Mouse (Mus musculus) G1E (cell line): ENCODE results near the gene Tnpo3. TPM values are rescaled to one million over a fixed set of nuclear protein-coding genes. Genes with fewer than 3 reads are reported as not detected.
A peak's percentile ranks its signal among the peaks of the same experiment; 100 is the strongest.
"Not testable (repeated sequence)": the region's sequence is repeated elsewhere in the genome, so short reads cannot be mapped to it uniquely, and the experiment has no call there.

Experiments used
- ATAC-seq: 2 replicates; pipeline ENCODE4 v1.8.0; 2016; ENCODE audit warnings: mild to moderate bottlenecking; ENCODE audit not compliant: insufficient number of reproducible peaks, poor library complexity, low FRiP score, severe bottlenecking; ENCODE audit errors: extremely low read depth
- DNase-seq: peaks from one replicate; pipeline ENCODE4 v3.0.0; 2012; ENCODE audit warnings: low spot score
- H3K27me3 ChIP-seq: 2 replicates; pipeline ENCODE4 v1.6.1; 2012; ENCODE audit warnings: mild to moderate bottlenecking, low read length, inconsistent platforms; ENCODE audit not compliant: insufficient read depth
- H3K36me3 ChIP-seq: replicated peaks from 2 replicates; pipeline ENCODE3; 2012; ENCODE audit warnings: mild to moderate bottlenecking, inconsistent platforms
- H3K4me1 ChIP-seq: 2 replicates; pipeline ENCODE4 v1.6.1; 2012; ENCODE audit warnings: low read depth, low read length, inconsistent platforms, mixed read lengths; ENCODE audit not compliant: insufficient read depth
- H3K4me3 ChIP-seq: 2 replicates; pipeline ENCODE4 v1.5.1; 2012; ENCODE audit warnings: low read depth, mild to moderate bottlenecking, inconsistent platforms, low read length, moderate library complexity, mixed read lengths
- H3K9me3 ChIP-seq: replicated peaks from 2 replicates; pipeline ENCODE4 v1.6.1; 2012; ENCODE audit warnings: inconsistent platforms
- CTCF ChIP-seq: IDR thresholded peaks from 2 replicates; pipeline ENCODE4 v1.5.1; 2012; ENCODE audit warnings: low read depth, low read length, inconsistent platforms, mixed read lengths
- GATA1 ChIP-seq: IDR thresholded peaks from 2 replicates; pipeline ENCODE4 v1.6.1; 2012; ENCODE audit warnings: borderline replicate concordance, low read length, inconsistent platforms, mixed read lengths
- GATA2 ChIP-seq: IDR thresholded peaks from 2 replicates; pipeline ENCODE4 v1.6.1; 2012; ENCODE audit warnings: low read depth, low read length, inconsistent platforms, borderline replicate concordance
- POLR2AphosphoS5 ChIP-seq: IDR thresholded peaks from 2 replicates; pipeline ENCODE4 v1.6.1; 2012; ENCODE audit warnings: low read depth, low read length, inconsistent platforms; ENCODE audit not compliant: insufficient replicate concordance
- TAL1 ChIP-seq: conservative IDR thresholded peaks from 2 replicates; pipeline ENCODE4 v1.6.1; 2012; ENCODE audit warnings: low read depth, low read length, inconsistent platforms, mixed read lengths
- polyA plus RNA-seq: library from polyadenylated mRNA; stranded (reverse); fragments of >175 nt; gene quantifications from 2 replicates; pipeline ENCODE4 v1.2.3, GENCODE M21; 2012
- total RNA-seq, 2 experiments: library from RNA; stranded (forward) in 1 of 2; stranded (reverse) in 1 of 2; fragments of 200-1000 nt in 1 of 2; fragments of >200 nt in 1 of 2; fragmentation: Nextera tagmentation in 1 of 2; gene quantifications; 2 replicates each; pipeline ENCODE4 v1.2.3; 2014 to 2017

Tnpo3 gene
- total and polyA plus RNA-seq, 3 experiments = 63.5 to 156 (median 93.2) TPM

DNA sequence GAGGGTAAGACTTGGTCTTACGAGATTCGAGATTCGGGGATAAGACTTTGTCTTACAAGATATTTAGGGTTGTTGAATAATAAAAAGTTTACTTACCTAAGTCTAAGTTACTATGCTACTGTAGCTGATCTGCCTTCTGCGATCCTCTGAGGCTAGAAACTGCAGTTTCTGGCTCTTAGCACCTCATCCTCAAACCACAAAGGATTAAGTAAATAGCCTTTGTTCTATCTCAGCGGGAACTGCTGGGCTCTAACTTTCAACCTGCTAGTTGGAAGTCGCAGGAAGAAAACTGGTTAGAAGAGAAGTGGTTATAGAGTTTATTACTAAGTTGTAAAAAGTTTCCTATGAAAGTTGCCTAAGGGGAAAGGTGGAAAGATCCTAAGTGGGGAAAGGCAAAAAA is 12.6 kb upstream of the Tnpo3 start:
- DNase-seq (no peak), ATAC-seq (no peak)
- H3K36me3 ChIP-seq = no peaks in the 10 kb centered on the region
- H3K4me1 ChIP-seq = no peaks in the 10 kb centered on the region; the same call in 1 of the 2 replicates
- TF ChIP-seq POLR2AphosphoS5 = no peak
- no peak for TF ChIP-seq GATA2
- no peak for TF ChIP-seq GATA1
- no peak for TF ChIP-seq TAL1
- no peak for TF ChIP-seq CTCF
- no peak overlapping the region for H3K4me3 ChIP-seq
- H3K27me3 ChIP-seq = peaks cover 39% of the 10 kb centered on the region
- no peaks in the 10 kb centered on the region for H3K9me3 ChIP-seq

DNA sequence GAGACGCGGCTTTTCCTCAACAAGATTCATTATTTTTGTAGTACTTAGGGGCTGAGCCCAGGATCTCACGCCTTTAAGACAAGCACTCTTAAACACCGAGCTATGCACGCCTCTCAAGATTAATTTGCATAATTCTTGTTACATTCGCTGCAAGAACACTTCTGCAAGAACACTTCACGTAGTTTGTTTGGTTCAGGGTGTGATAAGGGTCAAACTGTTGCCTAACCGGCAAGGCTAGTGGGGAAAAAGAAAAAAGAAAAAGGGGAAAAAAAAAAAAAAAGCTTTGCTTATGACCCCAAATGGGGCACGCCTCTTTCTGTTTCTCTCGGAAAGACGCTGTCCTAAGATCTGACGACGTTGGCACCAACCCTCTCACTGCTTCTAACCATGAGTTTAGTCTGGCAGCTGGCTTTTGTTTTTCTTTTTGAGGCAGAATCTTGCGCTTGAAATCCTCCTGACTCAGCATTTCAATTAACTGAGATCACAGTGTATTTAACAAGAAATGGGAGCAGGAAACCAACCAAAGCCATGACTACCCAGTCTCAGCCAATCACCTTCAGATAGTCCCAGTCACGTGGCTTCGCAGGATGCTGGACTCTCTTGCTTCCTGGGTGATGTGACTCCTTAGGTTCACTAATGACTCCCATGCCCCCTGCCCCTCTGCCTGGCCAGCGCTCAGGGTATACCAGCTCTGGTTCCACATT is 11.3 kb upstream of the Tnpo3 start:
- Histone ChIP-seq H3K4me3 (no peak overlapping the region), H3K9me3 (no peaks in the 10 kb centered on the region), H3K4me1 (no peaks in the 10 kb centered on the region; the same call in 1 of the 2 replicates), H3K27me3 (peaks cover 46% of the 10 kb centered on the region), H3K36me3 (no peaks in the 10 kb centered on the region)
- no peak for ATAC-seq
- no peak for DNase-seq
- TF ChIP-seq GATA2 (no peak), CTCF (no peak), POLR2AphosphoS5 (no peak), GATA1 (no peak), TAL1 (no peak)

DNA sequence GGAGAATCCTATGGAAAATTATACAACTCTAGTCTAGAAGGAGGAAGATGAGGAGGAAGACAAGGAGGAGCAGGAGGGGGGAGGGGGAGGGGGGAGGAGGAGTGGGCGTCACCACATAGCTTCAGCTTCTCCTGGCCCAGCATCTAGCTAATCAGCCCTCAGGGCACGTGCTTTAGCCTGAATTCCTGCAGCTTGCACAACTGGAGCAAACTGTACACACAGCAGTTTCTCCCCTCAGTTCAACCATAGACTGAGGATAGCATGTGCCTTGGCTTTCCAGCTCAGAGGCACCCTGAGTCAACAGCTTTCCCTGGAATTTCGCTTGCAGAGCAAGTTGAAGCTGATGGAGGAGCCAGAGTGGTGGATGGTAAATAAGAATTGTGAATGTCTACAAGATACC is 10.5 kb upstream of the Tnpo3 start:
- TF ChIP-seq CTCF (no peak), GATA1 (no peak), TAL1 (no peak), GATA2 (no peak), POLR2AphosphoS5 (no peak)
- Histone ChIP-seq H3K9me3 (no peaks in the 10 kb centered on the region), H3K36me3 (no peaks in the 10 kb centered on the region), H3K27me3 (peaks cover 49% of the 10 kb centered on the region), H3K4me1 (no peaks in the 10 kb centered on the region; the same call in 1 of the 2 replicates), H3K4me3 (no peak overlapping the region)
- ATAC-seq (no peak), DNase-seq (no peak)

DNA sequence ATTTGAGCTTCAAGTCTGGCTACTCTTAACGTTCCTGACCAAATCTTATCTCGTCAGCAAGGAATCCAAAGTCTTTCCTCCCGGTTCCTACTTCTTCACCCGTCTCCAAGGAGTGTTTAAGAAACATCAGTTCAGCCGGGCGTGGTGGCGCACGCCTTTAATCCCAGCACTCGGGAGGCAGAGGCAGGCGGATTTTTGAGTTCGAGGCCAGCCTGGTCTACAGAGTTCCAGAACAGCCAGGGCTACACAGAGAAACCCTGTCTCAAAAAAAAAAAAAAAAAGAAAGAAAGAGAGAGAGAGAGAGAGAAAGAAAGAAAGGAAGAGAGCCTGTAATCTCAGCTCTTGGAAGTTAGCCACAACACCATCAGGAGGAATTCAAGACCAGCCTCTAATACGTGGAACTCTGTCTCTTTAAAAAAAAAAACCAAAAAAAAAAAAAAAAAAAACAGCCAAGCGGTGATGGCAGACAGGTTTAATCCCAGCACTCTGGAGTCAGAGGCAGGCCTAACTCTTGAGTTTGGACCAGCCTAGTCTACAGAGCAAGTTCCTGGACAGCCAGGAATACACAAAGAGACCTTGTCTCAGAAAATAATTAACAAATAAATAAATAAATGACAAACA is 443 bp upstream of the Tnpo3 start:
- H3K36me3 ChIP-seq = peaks cover 14% of the 10 kb centered on the region
- not testable (repeated sequence) for H3K9me3 ChIP-seq, H3K27me3 ChIP-seq, ATAC-seq, DNase-seq
- H3K4me3 ChIP-seq = peak overlapping the region; percentile 97
- H3K4me1 ChIP-seq = peaks cover 16% of the 10 kb centered on the region

DNA sequence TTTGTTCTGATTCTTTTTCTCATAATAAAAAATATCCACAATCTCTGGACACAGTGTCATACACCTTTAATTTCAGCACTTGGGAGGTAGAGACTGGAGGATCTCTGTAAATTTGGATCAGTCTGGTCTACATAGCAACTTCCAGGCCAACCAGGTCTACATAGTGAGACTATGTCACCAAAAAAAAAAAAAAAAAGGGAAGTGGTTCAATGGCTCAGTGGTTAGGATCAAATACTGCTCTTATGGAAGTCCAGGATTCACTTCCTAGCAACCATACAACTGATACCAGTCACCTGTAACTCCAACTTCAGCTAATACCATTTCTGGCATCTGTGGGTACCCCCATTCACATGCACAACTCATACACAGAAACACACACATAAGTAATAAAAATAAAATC is 9.5 kb downstream of the Tnpo3 start:
- Histone ChIP-seq H3K9me3 (no peaks in the 10 kb centered on the region), H3K4me3 (no peak overlapping the region), H3K36me3 (peaks cover 63% of the 10 kb centered on the region), H3K27me3 (no peaks in the 10 kb centered on the region), H3K4me1 (peaks cover 11% of the 10 kb centered on the region)
- ATAC-seq (no peak), DNase-seq (no peak)
- TF ChIP-seq TAL1 (no peak), CTCF (no peak)

DNA sequence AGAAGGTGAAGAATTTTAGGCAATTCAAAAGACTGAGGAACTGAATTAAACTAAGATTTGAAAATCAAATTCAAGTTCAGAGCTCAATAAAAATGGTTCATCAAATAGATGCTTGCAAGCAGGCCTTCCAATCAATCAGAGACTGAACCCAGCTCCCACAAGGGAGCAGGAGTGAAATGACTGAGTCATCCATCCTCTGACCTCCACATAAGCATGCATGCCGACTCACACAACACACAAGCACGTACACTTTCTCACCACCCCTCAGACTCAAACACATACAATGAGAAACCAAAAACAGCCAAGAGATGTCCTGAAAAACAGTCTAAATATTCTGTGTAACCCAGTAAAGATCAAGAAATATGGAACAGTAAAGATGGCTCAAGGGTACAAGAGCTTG is 14.0 kb downstream of the Tnpo3 start:
- no peak for ATAC-seq
- no peak for TF ChIP-seq TAL1
- no peak for TF ChIP-seq GATA1
- TF ChIP-seq POLR2AphosphoS5 = no peak
- no peak for TF ChIP-seq CTCF
- no peak for TF ChIP-seq GATA2
- Histone ChIP-seq H3K4me1 (peaks cover 4% of the 10 kb centered on the region), H3K9me3 (no peaks in the 10 kb centered on the region), H3K27me3 (no peaks in the 10 kb centered on the region), H3K4me3 (no peak overlapping the region), H3K36me3 (peaks cover 59% of the 10 kb centered on the region)
- DNase-seq = no peak
